Mouse (Mus musculus) naive thymus-derived CD4-positive, alpha-beta T cell, adult 2 months (primary cell): Measurements from ENCODE around the gene Uxs1.

Source experiments
- DNase-seq: peaks from one replicate; pipeline ENCODE4 v3.0.0-alpha.2; 2011; ENCODE audit warnings: low read depth

The Uxs1 gene

GRCm38 (mm10) chr1:43722459-43722858 lies 105.1 kb downstream of the Uxs1 start:
- DNase-seq: no peak

GRCm38 (mm10) chr1:43718793-43719192 lies 108.8 kb downstream of the Uxs1 start:
- no peak for DNase-seq

DNA sequence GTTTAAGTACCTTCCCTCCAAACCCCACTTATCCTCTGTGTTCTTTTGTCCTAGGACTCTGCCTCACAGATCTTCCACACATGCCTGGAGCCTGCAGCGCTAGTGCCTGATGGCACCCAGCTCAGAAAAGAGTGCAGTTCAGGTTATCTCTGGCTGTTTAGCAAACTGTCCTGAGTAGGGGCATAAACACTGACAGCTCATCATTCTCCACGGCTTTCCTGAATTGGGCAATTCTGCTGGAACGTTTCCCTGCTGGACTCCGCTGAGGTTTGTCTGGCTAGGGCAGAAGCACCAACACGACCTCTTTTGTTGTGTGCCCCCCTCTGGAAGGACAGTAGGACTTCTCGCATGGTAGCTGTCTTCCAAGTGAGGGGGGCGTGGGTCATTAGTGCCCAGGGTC lies 109.6 kb downstream of the Uxs1 start:
- DNase-seq: no peak

- DNase-seq: no peak
Observed at GRCm38 (mm10) chr1:43714841-43715240, 112.8 kb downstream of the Uxs1 start.

DNA sequence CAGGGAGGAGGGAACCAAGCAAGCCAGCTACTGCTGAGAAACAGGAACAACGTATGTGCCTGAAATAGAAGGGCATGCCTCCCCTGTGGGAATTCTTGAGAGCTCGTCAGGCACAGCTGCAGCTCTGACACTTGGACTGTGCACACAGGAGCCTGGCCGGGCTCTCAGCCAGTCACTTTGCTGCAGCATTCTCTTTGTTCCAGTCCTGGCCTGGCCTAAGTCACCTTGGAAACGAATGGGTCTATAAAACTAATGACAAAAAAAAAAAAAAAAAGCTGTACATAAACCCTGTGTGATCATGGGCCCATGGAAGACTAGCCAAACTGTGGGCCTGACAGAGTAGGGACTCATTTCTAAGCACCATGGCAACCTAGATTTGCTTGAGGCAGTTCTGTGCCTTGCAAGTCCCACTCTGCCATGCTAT lies 129.0 kb downstream of the Uxs1 start:
- no peak for DNase-seq
